Mouse (Mus musculus): ENCODE results near the gene Znrf1. TPM values are rescaled to one million over a fixed set of nuclear protein-coding genes. Genes with fewer than 3 reads are reported as not detected.

Znrf1 gene
- polyA plus RNA-seq, 1 experiment, result 166 TPM

DNA sequence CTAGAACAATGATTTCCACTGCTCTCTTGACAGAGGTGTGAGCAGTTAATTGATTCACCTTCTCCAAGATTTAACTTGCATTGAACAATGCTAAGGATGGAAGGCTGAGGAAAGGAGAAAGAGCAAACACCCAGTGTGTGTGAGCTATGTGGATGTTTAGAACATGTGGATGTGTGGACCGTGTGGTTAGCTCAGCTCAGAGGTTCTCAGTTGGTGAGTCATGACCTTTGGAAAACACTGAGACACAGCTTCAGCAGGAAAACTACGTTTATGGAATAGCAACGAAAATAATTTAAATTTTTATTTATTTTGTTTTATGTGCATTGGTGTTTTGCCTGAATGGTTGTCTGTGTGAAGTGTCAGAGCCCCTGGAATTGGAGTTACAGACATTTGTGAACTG, 54.3 kb downstream of the Znrf1 start:
- Histone ChIP-seq H3K4me1 (ENCODE audit: control insufficient read depth, insufficient read depth, low read length) (peaks cover 13% of the 10 kb centered on the region), H3K4me3 (ENCODE audit: insufficient read depth, low read length) (no peak overlapping the region), H3K27ac (ENCODE audit: insufficient read depth, low read length) (no peak overlapping the region)
- TF ChIP-seq CTCF (IDR thresholded peaks at IDR 0.05; ENCODE audit: extremely low read depth, insufficient read depth, low read length) (no peak), POLR2A (IDR thresholded peaks at IDR 0.05; ENCODE audit: extremely low read depth, insufficient read depth, low read length) (no peak)

- Histone ChIP-seq H3K4me1 (ENCODE audit: control insufficient read depth, insufficient read depth, low read length) (peaks cover 14% of the 10 kb centered on the region), H3K4me3 (ENCODE audit: insufficient read depth, low read length) (no peak overlapping the region), H3K27ac (ENCODE audit: insufficient read depth, low read length) (no peak overlapping the region)
- no peak for TF ChIP-seq POLR2A (IDR thresholded peaks at IDR 0.05; ENCODE audit: extremely low read depth, insufficient read depth, low read length)
- no peak for TF ChIP-seq CTCF (IDR thresholded peaks at IDR 0.05; ENCODE audit: extremely low read depth, insufficient read depth, low read length)
Measured at GRCm38 (mm10) chr8:111591176-111591575, 55.3 kb downstream of the Znrf1 start.

GRCm38 (mm10) chr8:111592390-111592910, 56.6 kb downstream of the Znrf1 start:
- H3K27ac ChIP-seq (ENCODE audit: insufficient read depth, low read length), result no peak overlapping the region
- TF ChIP-seq POLR2A (IDR thresholded peaks at IDR 0.05; ENCODE audit: extremely low read depth, insufficient read depth, low read length) (no peak), CTCF (IDR thresholded peaks at IDR 0.05; ENCODE audit: extremely low read depth, insufficient read depth, low read length) (no peak)
- no peak overlapping the region for H3K4me3 ChIP-seq (ENCODE audit: insufficient read depth, low read length)
- peaks cover 20% of the 10 kb centered on the region for H3K4me1 ChIP-seq (ENCODE audit: control insufficient read depth, insufficient read depth, low read length)

- Histone ChIP-seq H3K27ac (ENCODE audit: insufficient read depth, low read length) (no peak overlapping the region), H3K4me3 (ENCODE audit: insufficient read depth, low read length) (no peak overlapping the region), H3K4me1 (ENCODE audit: control insufficient read depth, insufficient read depth, low read length) (peaks cover 23% of the 10 kb centered on the region)
- TF ChIP-seq POLR2A (IDR thresholded peaks at IDR 0.05; ENCODE audit: extremely low read depth, insufficient read depth, low read length), result no peak
- TF ChIP-seq CTCF (IDR thresholded peaks at IDR 0.05; ENCODE audit: extremely low read depth, insufficient read depth, low read length), result no peak
Measured at GRCm38 (mm10) chr8:111594044-111594840, 58.3 kb downstream of the Znrf1 start.

GRCm38 (mm10) chr8:111594951-111595350, 59.1 kb downstream of the Znrf1 start:
- Histone ChIP-seq H3K4me1 (ENCODE audit: control insufficient read depth, insufficient read depth, low read length) (peaks cover 27% of the 10 kb centered on the region), H3K27ac (ENCODE audit: insufficient read depth, low read length) (no peak overlapping the region)
- no peak for TF ChIP-seq CTCF (IDR thresholded peaks at IDR 0.05; ENCODE audit: extremely low read depth, insufficient read depth, low read length)

DNA sequence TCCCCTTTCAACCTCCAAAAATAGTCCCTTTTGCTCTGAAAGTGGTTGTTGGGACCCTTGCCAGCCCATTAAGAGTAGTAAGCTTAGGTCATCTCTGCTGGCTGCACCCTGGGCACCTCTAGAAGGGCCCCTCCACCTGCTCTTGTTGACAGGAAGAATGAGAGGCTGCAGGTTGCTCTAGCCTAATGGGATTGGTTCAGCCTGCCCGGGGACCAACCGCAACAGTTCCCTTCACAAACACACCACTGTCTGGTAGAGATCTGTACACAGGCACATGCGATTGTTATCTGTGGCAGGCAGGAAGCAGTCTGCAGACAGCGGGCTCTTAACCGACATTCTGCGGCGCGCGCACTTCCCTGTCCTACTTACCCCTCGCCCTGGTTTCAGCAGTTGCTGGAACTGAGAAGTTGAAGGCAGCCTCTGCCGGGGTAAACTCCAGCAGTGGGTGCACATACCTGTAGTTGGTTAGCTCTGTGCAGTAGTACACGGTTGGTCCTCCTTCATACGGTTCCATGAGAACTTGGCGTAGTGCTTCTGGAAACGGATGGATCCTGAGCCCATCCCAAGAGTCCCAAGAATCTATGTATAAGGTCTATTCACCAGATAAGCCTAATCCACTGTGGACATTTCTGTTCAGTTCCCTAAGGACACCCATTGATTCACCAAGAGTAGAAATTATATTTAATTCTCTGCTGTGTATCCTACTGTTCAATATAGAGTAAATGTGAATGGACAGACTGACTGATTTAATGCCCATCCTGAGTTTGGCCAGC, 60.0 kb downstream of the Znrf1 start:
- Histone ChIP-seq H3K27ac (ENCODE audit: insufficient read depth, low read length) (no peak overlapping the region), H3K4me1 (ENCODE audit: control insufficient read depth, insufficient read depth, low read length) (peaks cover 28% of the 10 kb centered on the region), H3K4me3 (ENCODE audit: insufficient read depth, low read length) (no peak overlapping the region)
- TF ChIP-seq CTCF (IDR thresholded peaks at IDR 0.05; ENCODE audit: extremely low read depth, insufficient read depth, low read length), result no peak
- TF ChIP-seq POLR2A (IDR thresholded peaks at IDR 0.05; ENCODE audit: extremely low read depth, insufficient read depth, low read length), result no peak

More at GRCm38 (mm10) chr8:111594951-111595350, 59.1 kb downstream of the Znrf1 start:
- H3K4me3 ChIP-seq (ENCODE audit: insufficient read depth, low read length), result no peak overlapping the region

DNA sequence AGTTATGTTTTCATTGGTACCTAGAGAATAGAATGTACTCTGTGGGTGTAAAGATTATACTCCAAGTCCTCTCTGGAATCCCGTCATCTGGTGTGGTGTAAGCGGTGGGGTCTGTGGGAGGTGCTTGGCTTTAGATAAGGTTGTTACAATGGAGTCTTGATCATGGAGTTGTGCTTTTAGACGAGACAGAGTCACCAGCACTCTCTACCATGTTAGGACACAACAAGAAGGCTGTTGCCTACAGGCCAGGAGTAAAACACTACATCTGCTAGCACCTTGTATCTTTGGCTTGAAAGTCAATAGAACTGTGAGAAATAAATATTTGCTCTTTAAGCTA, 60.6 kb downstream of the Znrf1 start:
- Histone ChIP-seq H3K4me1 (ENCODE audit: control insufficient read depth, insufficient read depth, low read length) (peaks cover 28% of the 10 kb centered on the region), H3K27ac (ENCODE audit: insufficient read depth, low read length) (no peak overlapping the region), H3K4me3 (ENCODE audit: insufficient read depth, low read length) (no peak overlapping the region)
- TF ChIP-seq POLR2A (IDR thresholded peaks at IDR 0.05; ENCODE audit: extremely low read depth, insufficient read depth, low read length), result no peak
- no peak for TF ChIP-seq CTCF (IDR thresholded peaks at IDR 0.05; ENCODE audit: extremely low read depth, insufficient read depth, low read length)

DNA sequence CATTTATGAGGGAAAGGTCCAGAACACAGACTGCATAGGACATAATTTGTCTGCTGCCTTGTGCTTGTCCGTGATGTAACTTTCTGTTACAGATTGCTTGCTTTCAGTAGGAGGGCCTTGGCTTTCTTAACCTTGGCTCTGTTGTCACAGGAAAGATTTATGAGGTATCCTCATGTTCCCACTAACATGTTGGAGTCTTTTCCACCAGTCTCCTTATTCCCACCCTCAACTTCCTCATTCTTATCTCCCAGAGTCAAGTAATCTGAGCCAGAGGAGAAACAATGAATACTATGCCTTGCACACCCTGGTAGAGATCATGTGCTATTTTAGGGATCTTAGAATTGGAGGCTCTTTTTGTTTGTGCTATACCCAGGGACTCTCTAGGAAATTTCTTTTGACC, 61.4 kb downstream of the Znrf1 start:
- no peak overlapping the region for H3K27ac ChIP-seq (ENCODE audit: insufficient read depth, low read length)
- no peak overlapping the region for H3K4me3 ChIP-seq (ENCODE audit: insufficient read depth, low read length)
- TF ChIP-seq CTCF (IDR thresholded peaks at IDR 0.05; ENCODE audit: extremely low read depth, insufficient read depth, low read length) (no peak), POLR2A (IDR thresholded peaks at IDR 0.05; ENCODE audit: extremely low read depth, insufficient read depth, low read length) (no peak)
- peaks cover 26% of the 10 kb centered on the region for H3K4me1 ChIP-seq (ENCODE audit: control insufficient read depth, insufficient read depth, low read length)

- Histone ChIP-seq H3K4me3 (ENCODE audit: insufficient read depth, low read length) (no peak overlapping the region), H3K27ac (ENCODE audit: insufficient read depth, low read length) (no peak overlapping the region), H3K4me1 (ENCODE audit: control insufficient read depth, insufficient read depth, low read length) (peaks cover 21% of the 10 kb centered on the region)
- TF ChIP-seq POLR2A (IDR thresholded peaks at IDR 0.05; ENCODE audit: extremely low read depth, insufficient read depth, low read length) (no peak), CTCF (IDR thresholded peaks at IDR 0.05; ENCODE audit: extremely low read depth, insufficient read depth, low read length) (no peak)
Measured at GRCm38 (mm10) chr8:111599707-111600444, 64.0 kb downstream of the Znrf1 start.
